Mouse (Mus musculus) lung, adult 2 months (tissue): ENCODE measurements around the gene Adam12. TPM values are rescaled to one million over a fixed set of nuclear protein-coding genes. Genes with fewer than 3 reads are reported as not detected.
"Not testable (repeated sequence)": the region's sequence is repeated elsewhere in the genome, so short reads cannot be mapped to it uniquely, and the experiment has no call there.

Experiments
- DNase-seq: peaks from one replicate; pipeline ENCODE4 v3.0.0; 2022
- H3K4me1 ChIP-seq: fragments of 200-500 bp; 2 replicates; pipeline ENCODE4 v1.6.1; 2011; ENCODE audit warnings: low read length; ENCODE audit not compliant: control insufficient read depth, insufficient read depth
- H3K4me3 ChIP-seq: fragments of 200-500 bp; replicated peaks from 2 replicates; pipeline ENCODE3; 2011; ENCODE audit warnings: low read depth, mild to moderate bottlenecking, control low read depth, low read length; ENCODE audit errors: extremely low read depth
- CTCF ChIP-seq: fragments of 200-500 bp; IDR thresholded peaks from 2 replicates; pipeline ENCODE4 v1.5.1; 2011; ENCODE audit warnings: mild to moderate bottlenecking, low read length, control low read depth; ENCODE audit not compliant: insufficient read depth
- POLR2A ChIP-seq: fragments of 200-500 bp; IDR thresholded peaks from 2 replicates; pipeline ENCODE4 v1.6.1; 2011; ENCODE audit warnings: low read depth, mild to moderate bottlenecking, control low read depth, low read length, borderline replicate concordance; ENCODE audit errors: extremely low read depth
- WGBS: fragments of 180-500 bp; shearing (Covaris S2); methylation state at CpG from one replicate; pipeline ENCODE4 v1.1.7; 2018; 5-methylcytosine and 5-hydroxymethylcytosine counted together
- polyA plus RNA-seq: library from polyadenylated mRNA; depleted of rRNA; stranded (reverse); fragments of >200 nt; gene quantifications from 2 replicates; pipeline ENCODE4 v1.2.3, GENCODE M21; 2012

The Adam12 gene
- polyA plus RNA-seq, 1 experiment, result 1.1 TPM

DNA sequence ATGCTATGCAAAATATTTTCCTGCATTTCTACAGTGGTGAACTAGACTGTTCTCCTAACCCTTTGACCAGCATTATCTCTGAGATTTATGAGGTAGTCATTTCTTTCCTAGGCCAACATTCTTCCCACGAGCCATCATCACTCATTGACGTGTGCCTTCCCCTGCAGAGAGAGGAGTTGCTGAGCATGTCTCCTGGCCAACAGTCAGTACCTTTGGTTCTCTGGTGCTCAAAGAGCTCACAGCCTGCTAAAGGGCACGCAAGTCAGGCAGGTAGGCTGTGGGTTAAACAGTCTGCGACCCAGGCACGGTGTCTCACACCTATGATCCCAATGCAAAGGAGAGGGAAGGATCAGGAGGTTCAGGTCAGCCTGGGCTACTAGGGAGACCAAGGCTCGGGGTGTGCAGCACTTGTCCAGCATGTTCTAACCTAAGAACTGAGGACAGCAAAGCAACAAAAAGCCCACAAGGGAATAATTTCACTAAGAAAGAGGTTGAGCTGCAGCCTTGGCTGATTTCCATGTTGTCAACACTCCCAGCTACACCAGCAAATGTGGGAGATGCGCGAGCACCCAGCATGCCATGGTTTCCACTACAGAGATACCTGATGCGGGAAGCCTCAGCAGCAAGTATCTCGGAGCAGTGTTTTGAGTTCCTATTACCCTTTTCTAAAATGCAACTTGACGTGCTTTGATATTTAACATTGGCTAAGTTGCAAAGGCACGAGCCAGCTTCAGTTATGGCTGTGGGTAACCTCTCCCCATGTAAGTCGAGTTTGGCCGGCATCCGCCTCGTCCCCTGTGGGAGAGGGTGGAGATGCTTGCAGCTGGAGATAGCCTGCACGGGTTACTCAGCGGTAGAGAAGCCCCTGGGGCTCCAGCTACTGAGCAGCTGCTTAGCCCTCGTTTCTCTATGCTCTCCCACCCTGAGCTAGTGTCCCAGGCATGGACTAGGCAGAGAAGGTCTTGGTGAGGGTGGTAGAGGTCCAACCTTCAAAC is 342.7 kb downstream of the Adam12 start:
- Histone ChIP-seq H3K4me1 (no peaks in the 10 kb centered on the region), H3K4me3 (no peak overlapping the region)
- 81% methylated on average over 19 of the region's 19 CpGs for WGBS
- TF ChIP-seq CTCF, result no peak
- TF ChIP-seq POLR2A, result no peak
- no peak for DNase-seq

DNA sequence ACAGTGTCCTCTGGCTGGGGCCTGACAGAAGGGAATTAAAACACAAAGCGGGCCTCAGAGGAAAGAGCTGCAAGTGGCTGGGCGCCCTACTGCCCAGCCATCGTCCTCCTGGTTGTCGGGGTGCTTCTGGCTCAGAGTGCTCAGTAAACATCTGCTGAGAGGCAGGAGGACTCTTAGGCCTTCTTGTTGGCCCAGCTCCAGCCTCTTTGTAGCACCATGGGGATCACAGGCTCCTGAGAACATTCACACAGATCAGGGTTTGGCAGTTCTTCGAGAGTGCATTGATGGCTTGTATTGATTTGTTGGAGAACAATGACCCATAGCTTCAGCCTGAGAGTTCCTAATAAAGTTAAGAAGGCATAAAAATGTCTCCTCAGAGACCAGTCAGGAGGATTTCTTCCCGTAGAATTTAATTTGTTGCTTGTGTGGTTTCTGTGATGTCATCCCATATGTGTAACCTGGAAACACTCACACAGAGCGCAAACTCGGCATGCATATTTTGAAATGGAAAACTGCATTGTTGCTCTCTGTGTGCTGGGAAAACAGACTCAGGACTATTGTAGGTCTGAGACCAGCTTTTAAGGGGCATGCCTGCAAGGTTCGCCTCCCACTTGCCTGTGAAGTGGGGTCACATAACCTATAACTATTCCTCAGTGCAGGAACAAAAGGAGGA is 347.1 kb downstream of the Adam12 start:
- H3K4me1 ChIP-seq, H3K4me3 ChIP-seq: not testable (repeated sequence)
- 58% methylated on average over 5 of the region's 9 CpGs for WGBS
- DNase-seq, result peak; percentile 54

DNA sequence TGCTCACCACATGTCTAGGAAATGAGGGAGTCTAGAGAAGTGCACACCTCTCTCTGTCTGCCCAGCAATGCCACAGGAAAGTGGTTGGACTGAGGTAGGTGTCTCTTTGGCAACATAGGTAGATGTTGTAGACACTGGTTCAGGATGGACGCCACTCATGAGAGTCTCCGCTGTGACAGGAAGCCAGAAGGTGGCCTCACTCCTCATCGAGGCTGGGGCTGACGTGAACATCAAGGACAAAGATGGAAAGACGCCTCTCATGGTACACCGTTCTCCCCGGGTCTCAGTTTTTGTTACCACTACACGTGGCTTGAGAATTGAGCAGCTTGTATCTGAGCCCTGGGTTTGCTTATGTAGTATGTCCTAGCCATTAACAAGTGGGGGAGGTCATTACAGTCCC is 352.2 kb downstream of the Adam12 start:
- no peak overlapping the region for H3K4me3 ChIP-seq
- H3K4me1 ChIP-seq, result no peaks in the 10 kb centered on the region
- 97% methylated on average over 8 of the region's 8 CpGs for WGBS
- no peak for DNase-seq
- TF ChIP-seq CTCF, result no peak
- TF ChIP-seq POLR2A, result no peak

DNA sequence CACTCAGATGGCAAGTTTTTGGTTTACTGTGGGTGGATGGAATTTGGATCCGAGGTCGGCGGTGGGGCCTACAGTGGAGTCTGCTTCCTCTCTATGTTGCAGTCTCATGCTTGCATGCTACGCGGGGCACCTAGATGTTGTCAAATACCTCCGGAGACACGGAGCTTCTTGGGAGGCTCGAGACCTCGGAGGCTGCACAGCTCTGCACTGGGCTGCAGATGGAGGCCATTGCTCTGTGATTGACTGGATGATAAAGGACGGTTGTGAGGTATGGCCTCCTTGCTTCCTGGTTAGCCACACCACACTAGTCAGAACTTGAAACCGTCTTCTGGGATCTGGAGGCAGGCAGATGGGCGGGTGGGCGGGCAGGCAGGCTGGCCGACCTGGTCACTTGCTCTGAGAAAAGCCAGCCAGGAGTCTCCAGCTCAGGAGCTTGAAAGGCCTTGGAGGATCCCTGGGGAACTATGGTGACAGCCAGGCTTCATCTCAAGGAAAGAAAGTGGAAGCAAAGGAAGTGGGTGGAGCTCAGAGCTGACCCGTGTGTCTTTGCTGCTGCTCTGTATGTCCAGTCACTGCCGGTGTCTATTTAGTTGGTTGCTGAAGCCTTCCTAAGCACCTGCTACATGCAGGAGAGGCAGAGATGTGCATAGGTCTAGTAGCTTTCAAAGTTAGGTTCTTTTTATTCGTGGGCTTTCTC is 355.2 kb downstream of the Adam12 start:
- WGBS, result 75% methylated on average over 17 of the region's 17 CpGs
- no peak for DNase-seq

DNA sequence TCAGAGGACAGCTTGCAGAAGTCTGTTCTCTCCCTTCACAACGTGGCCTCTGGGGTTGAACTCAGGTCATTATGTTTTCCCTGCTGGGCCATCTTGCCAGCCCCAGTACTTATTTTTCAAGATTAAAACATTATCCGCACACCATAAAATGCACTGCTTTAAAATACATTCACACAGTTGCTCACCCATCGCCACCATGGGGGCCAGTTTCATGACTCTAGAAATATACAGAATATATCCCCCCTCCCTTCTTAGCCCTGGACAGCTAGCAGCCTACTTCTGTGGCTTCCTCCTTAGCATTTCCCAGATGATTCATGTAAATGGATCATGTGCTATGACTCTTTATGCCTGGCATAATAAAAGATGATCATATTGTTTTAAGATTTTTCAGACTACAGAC is 355.8 kb downstream of the Adam12 start:
- no peaks in the 10 kb centered on the region for H3K4me1 ChIP-seq
- H3K4me3 ChIP-seq, result no peak overlapping the region
- DNase-seq, result no peak
- WGBS, result 69% methylated on average over 3 of the region's 3 CpGs
- TF ChIP-seq POLR2A (no peak), CTCF (no peak)

More for the DNA sequence above, 355.2 kb downstream of the Adam12 start:
- TF ChIP-seq CTCF (no peak), POLR2A (no peak)
- no peaks in the 10 kb centered on the region for H3K4me1 ChIP-seq
- H3K4me3 ChIP-seq, result no peak overlapping the region

DNA sequence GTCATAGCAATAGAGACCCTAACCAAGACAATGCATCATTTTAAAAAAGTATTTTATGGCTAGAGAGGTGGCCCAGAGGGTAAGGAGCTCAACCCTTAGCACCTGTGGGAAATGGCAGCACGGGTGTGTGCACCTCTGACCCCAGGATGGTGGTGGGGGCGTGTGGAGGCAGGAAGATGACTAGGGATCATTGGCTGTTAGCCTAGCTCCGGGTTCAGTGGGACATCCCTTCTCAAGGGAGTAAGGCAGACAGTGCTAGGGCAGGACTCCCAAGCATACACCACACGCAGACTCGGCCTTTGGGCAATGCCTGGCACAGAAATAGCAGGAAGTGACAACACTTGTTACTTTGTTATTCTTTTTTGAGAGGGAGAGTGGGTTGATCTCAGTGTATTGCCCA is 359.2 kb downstream of the Adam12 start:
- Histone ChIP-seq H3K4me3 (no peak overlapping the region), H3K4me1 (no peaks in the 10 kb centered on the region)
- no peak for DNase-seq
- WGBS, result 58% methylated on average over 5 of the region's 5 CpGs
- no peak for TF ChIP-seq POLR2A
- no peak for TF ChIP-seq CTCF

DNA sequence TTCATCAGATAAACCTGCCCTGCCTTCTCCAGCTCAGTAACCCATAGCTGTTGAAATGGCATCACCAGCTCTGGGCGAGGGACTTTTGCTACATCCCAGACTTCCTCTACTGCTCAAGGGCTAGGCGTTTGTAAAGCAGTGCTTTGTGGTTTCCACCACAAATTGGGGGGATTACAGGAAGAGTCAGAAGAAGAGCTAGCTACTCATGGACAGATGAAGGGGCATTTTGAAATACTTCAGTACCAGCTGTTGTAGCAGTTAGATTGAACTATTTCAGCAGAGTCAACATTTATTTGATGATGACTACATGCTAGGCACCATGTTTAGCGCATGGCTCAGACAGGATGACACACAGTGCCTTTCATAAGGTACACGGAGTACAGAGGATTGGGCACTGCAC is 361.7 kb downstream of the Adam12 start:
- TF ChIP-seq CTCF (no peak), POLR2A (no peak)
- no peak for DNase-seq
- Histone ChIP-seq H3K4me1 (no peaks in the 10 kb centered on the region), H3K4me3 (no peak overlapping the region)
- WGBS, result 78% methylated on average over 4 of the region's 4 CpGs

DNA sequence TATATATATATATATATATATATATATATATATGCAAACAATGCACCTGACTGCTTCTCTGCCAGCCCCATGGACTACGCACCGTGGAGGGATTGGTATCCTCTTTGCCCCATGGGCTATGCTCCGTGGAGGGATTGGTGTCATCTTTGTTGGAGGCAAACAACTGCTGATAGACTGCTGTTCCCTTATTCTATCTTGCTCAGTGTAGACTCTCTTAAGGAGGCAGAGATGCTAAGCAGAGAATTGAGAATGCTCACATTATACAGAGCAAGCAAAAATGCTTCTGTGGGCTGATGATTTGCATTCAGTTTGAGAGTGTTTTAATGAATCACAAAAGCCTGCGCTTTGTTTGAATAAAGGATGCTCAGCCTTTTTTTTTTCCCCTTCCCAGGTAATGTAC is 368.3 kb downstream of the Adam12 start:
- TF ChIP-seq POLR2A (no peak), CTCF (no peak)
- WGBS, result 89% methylated on average over 4 of the region's 4 CpGs

DNA sequence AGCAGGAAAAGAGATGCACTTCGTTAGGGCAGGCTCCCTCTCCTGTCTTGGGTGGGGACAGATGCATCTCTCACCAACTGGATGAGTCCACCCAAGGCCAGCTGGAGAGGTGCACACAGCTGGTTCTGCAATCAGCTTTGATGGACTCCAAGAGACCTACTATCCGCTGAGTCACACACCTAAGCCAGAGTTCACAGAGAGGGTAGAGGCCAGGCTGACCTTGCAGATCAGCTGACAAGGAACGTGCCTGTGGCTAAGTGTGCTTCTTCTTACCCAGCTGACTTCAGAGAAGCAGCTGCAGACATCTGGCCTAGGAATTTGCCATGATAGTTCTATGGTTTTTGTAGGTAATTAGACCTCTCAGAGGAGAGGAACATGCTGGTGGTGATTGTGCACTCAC is 368.8 kb downstream of the Adam12 start:
- DNase-seq, result no peak
- no peak for TF ChIP-seq POLR2A
- TF ChIP-seq CTCF, result no peak
- Histone ChIP-seq H3K4me3 (no peak overlapping the region), H3K4me1 (no peaks in the 10 kb centered on the region)
- 65% methylated on average over 3 of the region's 3 CpGs for WGBS

More for the DNA sequence above, 368.3 kb downstream of the Adam12 start:
- DNase-seq, result no peak
- Histone ChIP-seq H3K4me1 (no peaks in the 10 kb centered on the region), H3K4me3 (no peak overlapping the region)
